8 mouse cellular contexts compared by ENCODE assay signal in the genomic region with DNA sequence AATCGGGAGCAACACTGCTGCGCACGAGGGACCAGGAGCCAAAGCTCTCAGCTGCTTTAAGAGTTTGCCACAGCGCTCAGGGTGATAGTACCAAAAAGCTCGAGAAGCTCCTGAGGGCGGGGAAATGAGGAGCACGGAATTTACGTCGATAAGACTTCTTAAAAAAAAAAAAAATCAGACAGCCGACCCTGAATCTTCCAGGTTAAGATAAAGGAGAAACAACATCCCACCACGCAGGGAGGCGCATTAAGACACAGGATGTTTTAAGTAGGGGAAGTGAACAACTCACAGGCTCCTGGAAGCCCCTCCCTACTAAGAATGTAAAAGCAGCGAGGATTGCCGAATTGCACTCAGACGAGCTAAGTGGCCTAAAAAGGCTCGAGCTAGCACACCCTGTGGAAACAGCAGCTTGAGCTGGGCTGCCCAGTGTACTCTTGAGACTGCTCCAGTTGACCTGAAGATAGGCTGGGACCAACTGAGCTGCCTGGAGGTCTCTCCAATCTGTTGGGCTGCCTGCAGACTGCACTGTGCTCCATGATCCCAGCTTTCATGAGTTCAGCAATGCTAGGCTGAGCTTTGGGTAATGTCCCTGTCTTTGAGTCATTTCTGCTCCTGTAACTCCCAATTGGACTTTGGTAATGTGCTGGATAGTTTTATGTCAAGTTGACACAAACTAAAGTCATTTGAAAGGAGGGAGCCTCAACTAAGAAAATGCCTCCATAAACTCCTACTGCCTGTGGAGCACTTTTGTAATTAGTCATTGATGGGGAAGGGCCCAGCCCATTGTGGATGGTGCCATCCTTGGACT. TPM values are rescaled to one million over a fixed set of nuclear protein-coding genes. Genes with fewer than 3 reads are reported as not detected.
DNase-seq lines count a peak whose midpoint lies in the region; ATAC-seq and TF ChIP-seq lines count a peak whose summit lies in the region.

No protein-coding gene starts in this region.

- no peak for TF ChIP-seq POLR2A in heart, adult 2 months (IDR thresholded peaks at IDR 0.05; ENCODE audit: insufficient read depth, low read depth, low read length)
- TF ChIP-seq POLR2A in myocyte (IDR thresholded peaks at IDR 0.05; ENCODE audit: insufficient read length, low read depth): no peak

- ATAC-seq in Patski: peak; percentile 4
- peak; percentile 18 for ATAC-seq in heart, embryonic 16.5 days (replicated peaks; ENCODE audit: extremely low read depth, insufficient read depth, low FRiP score)
- ATAC-seq in liver, embryonic 13.5 days (ENCODE audit: low read depth): peak; percentile 25; the same call in 1 of the 2 replicates

- POLR2A ChIA-PET in Patski (lab: Charles Lee): interaction anchor here (0.6 to 1.5 kb wide), 5 partner anchors 9 to 15 kb away, joined by 3 to 4 read pairs (median 4); partner anchors contain the start of gene Slc25a19

- H3ac ChIP-seq in myocyte (ENCODE audit: control insufficient read depth, insufficient read length): peak overlapping the region; percentile 1

- H3K36me3 ChIP-seq in heart, adult 2 months (ENCODE audit: control insufficient read depth, insufficient read depth, low read length): no peaks in the 10 kb centered on the region
- 0 out of 2 replicates have a peak, but pooled peaks cover 9% of the 10 kb centered on the region for H3K36me3 ChIP-seq in heart, embryonic 16.5 days (ENCODE audit: control insufficient read depth, insufficient read depth)
- peaks cover 43% of the 10 kb centered on the region for H3K36me3 ChIP-seq in liver, embryonic 13.5 days
- H3K36me3 ChIP-seq in myocyte (ENCODE audit: control insufficient read depth, insufficient read depth): no peaks in the 10 kb centered on the region

- peak overlapping the region; percentile 90 for H3K4me3 ChIP-seq in heart, adult 2 months
- H3K4me3 ChIP-seq in heart, embryonic 16.5 days (ENCODE audit: low read length): peak overlapping the region; percentile 83
- peak overlapping the region; percentile 77 for H3K4me3 ChIP-seq in liver, embryonic 13.5 days (replicated peaks)
- peak overlapping the region; percentile 68 for H3K4me3 ChIP-seq in myocyte

- no peak for TF ChIP-seq CTCF in heart, adult 2 months (IDR thresholded peaks at IDR 0.05)
- no peak for TF ChIP-seq CTCF in Patski (IDR thresholded peaks at IDR 0.05)

- DNase-seq in heart, adult 2 months: peak in 1 of 2 experiments; percentile 55
- DNase-seq in heart, adult 8-10 months (ENCODE audit: low spot score): no peak
- no peak for DNase-seq in Patski (ENCODE audit: low read depth, low spot score)
- peak; percentile 27 for DNase-seq in liver, embryonic 13.5 days
- DNase-seq in right cerebral cortex, adult 2 months (ENCODE audit: low spot score in 2 of 2): no peak
- DNase-seq in frontal cortex, postnatal 25 days (ENCODE audit: low spot score in 2 of 2): no peak

- WGBS in heart, adult 2 months: 2% methylated on average over 16 of the region's 16 CpGs
- WGBS in heart, embryonic 16.5 days: under 1% methylated on average over 16 of the region's 16 CpGs
- WGBS in liver, embryonic 13.5 days (ENCODE audit: insufficient replicate concordance): under 1% methylated on average over 16 of the region's 16 CpGs

- TF ChIP-seq EP300 in heart, adult 2 months (IDR thresholded peaks at IDR 0.05; ENCODE audit: insufficient read depth, low read depth, low read length): no peak

- no peaks in the 10 kb centered on the region for H3K9me3 ChIP-seq in heart, embryonic 16.5 days (replicated peaks; ENCODE audit: control insufficient read depth, low read length)
- no peaks in the 10 kb centered on the region for H3K9me3 ChIP-seq in liver, embryonic 13.5 days (replicated peaks)

- CTCF ChIA-PET in Patski (lab: Charles Lee): interaction anchor here (0.7 to 2.7 kb wide), 6 partner anchors 8 to 159 kb away, joined by 3 to 9 read pairs (median 6); no protein-coding TSS in a partner anchor

- peak overlapping the region; percentile 88 for H3K4me2 ChIP-seq in heart, embryonic 16.5 days (ENCODE audit: low read depth, low read length)
- H3K4me2 ChIP-seq in liver, embryonic 13.5 days: peak overlapping the region; percentile 93
- peak overlapping the region; percentile 83 for H3K4me2 ChIP-seq in myocyte (ENCODE audit: low read depth)

- no peaks in the 10 kb centered on the region for H3K27me3 ChIP-seq in heart, adult 2 months (ENCODE audit: control insufficient read depth, insufficient read depth, low read length)
- H3K27me3 ChIP-seq in Patski (no peaks in the 10 kb centered on the region), myocyte (ENCODE audit: control insufficient read depth, insufficient read depth, insufficient read length) (no peaks in the 10 kb centered on the region)
- H3K27me3 ChIP-seq in heart, embryonic 16.5 days (ENCODE audit: control insufficient read depth, insufficient read depth, low read length): no peaks in the 10 kb centered on the region
- H3K27me3 ChIP-seq in liver, embryonic 13.5 days: no peaks in the 10 kb centered on the region

- in situ Hi-C loops in Patski (cut with MboI; ENCODE audit: low pct_unique_long_range_greater_than_20kb): no loop called here

- peaks cover 5% of the 10 kb centered on the region for H3K4me1 ChIP-seq in heart, adult 2 months (ENCODE audit: control insufficient read depth, insufficient read depth, low read length)
- peaks cover 16% of the 10 kb centered on the region for H3K4me1 ChIP-seq in heart, embryonic 16.5 days (ENCODE audit: control insufficient read depth, insufficient read depth, low read length)
- peaks cover 54% of the 10 kb centered on the region for H3K4me1 ChIP-seq in liver, embryonic 13.5 days (replicated peaks)

- H3K9ac ChIP-seq in heart, adult 2 months (ENCODE audit: low read depth, low read length): peak overlapping the region; percentile 81
- peak overlapping the region; percentile 91 for H3K9ac ChIP-seq in heart, embryonic 16.5 days (ENCODE audit: low read length)
- H3K9ac ChIP-seq in liver, embryonic 13.5 days: peak overlapping the region; percentile 90

- no peaks in the 10 kb centered on the region for H3K79me2 ChIP-seq in heart, adult 2 months (replicated peaks; ENCODE audit: control insufficient read depth, insufficient read depth, low read length)
- H3K79me2 ChIP-seq in myocyte (ENCODE audit: control insufficient read depth, insufficient read depth): no peaks in the 10 kb centered on the region

- intact Hi-C loops in heart, adult 2 months (cut with DNase I): loop anchor here (5.0 kb wide), 1 partner anchor 121 kb away; the partner anchor contains the start of gene Nt5c

- peak overlapping the region; percentile 99 for H3K27ac ChIP-seq in heart, adult 2 months
- H3K27ac ChIP-seq in heart, embryonic 16.5 days (ENCODE audit: low read length): peak overlapping the region; percentile 98
- H3K27ac ChIP-seq in liver, embryonic 13.5 days: peak overlapping the region; percentile 98

TF ChIP-seq in myocyte, 11 proteins besides CTCF, POLR2A, EP300 and RAD21 (continues in another document):
- TF ChIP-seq POLR2AphosphoS2 (IDR thresholded peaks at IDR 0.05; ENCODE audit: insufficient read length, low read depth): no peak
- TF ChIP-seq TCF12 (IDR thresholded peaks at IDR 0.05; ENCODE audit: insufficient read depth, poor library complexity, severe bottlenecking): no peak
- no peak for TF ChIP-seq TCF3 (IDR thresholded peaks at IDR 0.05; ENCODE audit: insufficient read length, low read depth)
- no peak for TF ChIP-seq USF1 (IDR thresholded peaks at IDR 0.05; ENCODE audit: low read depth)
- TF ChIP-seq MYOD1 (IDR thresholded peaks at IDR 0.05; ENCODE audit: control insufficient read depth in 1 of 3, insufficient read length in 2 of 3, low read depth in 2 of 3): no peak
- TF ChIP-seq REST (IDR thresholded peaks at IDR 0.05; ENCODE audit: insufficient read depth, insufficient read length): no peak
- no peak for TF ChIP-seq MAX (IDR thresholded peaks at IDR 0.05; ENCODE audit: low read depth)
- no peak for TF ChIP-seq E2F4 (IDR thresholded peaks at IDR 0.05; ENCODE audit: insufficient read depth)

RNA-seq across cellular contexts. Expression of gene Mif4gd, which starts 0.6 kb away (rescaled TPM):
- total RNA-seq in heart, adult 2 months (2021): 10 to 100 TPM; 51.3 to 54.7 TPM
- polyA plus RNA-seq in heart, adult 2 months (2012; rRNA removed): 94.0 and 123 TPM in 2 replicates
- total RNA-seq in heart, adult 8-10 months (2022): 10 to 100 TPM; 40.8 to 52.0 (median 45.0) TPM
- 47.4 TPM for polyA plus RNA-seq in Patski (2021)
- 41.5 and 42.0 TPM in 2 replicates for polyA plus RNA-seq in heart, embryonic 16.5 days (2015; fragmentation: Nextera tagmentation; extraction: Ambion mirVana)
- 26.8 and 30.3 TPM in 2 replicates for polyA plus RNA-seq in liver, embryonic 13.5 days (2015; fragmentation: Nextera tagmentation; extraction: Ambion mirVana)
- polyA plus RNA-seq in myocyte (2012; fragmentation: generic; extraction: Trizol): 17.5 TPM

RNA-seq across cellular contexts. Expression of gene Gga3, which starts 9.5 kb away (rescaled TPM):
- 10 to 100 TPM; 16.5 to 20.3 TPM for total RNA-seq in heart, adult 2 months (2021)
- polyA plus RNA-seq in heart, adult 2 months (2012; rRNA removed): 15.4 and 17.1 TPM in 2 replicates
- total RNA-seq in heart, adult 8-10 months (2022): 10 to 100 TPM; 13.0 to 19.0 (median 15.8) TPM
- polyA plus RNA-seq in Patski (2021): 31.0 TPM
- polyA plus RNA-seq in heart, embryonic 16.5 days (2015; fragmentation: Nextera tagmentation; extraction: Ambion mirVana): 15.4 and 18.8 TPM in 2 replicates
- polyA plus RNA-seq in liver, embryonic 13.5 days (2015; fragmentation: Nextera tagmentation; extraction: Ambion mirVana): 8.5 and 10.5 TPM in 2 replicates
- 16.4 TPM for polyA plus RNA-seq in myocyte (2012; fragmentation: generic; extraction: Trizol)

RNA-seq across cellular contexts. Expression of gene Mrps7, which starts 9.6 kb away (rescaled TPM):
- 10 to 100 TPM; 74.6 to 80.1 TPM for total RNA-seq in heart, adult 2 months (2021)
- polyA plus RNA-seq in heart, adult 2 months (2012; rRNA removed): 33.9 and 40.2 TPM in 2 replicates
- total RNA-seq in heart, adult 8-10 months (2022): 100 to 1,000 TPM in 1 of 4 experiments, 10 to 100 TPM in 3; 80.5 to 101 (median 85.0) TPM
- polyA plus RNA-seq in Patski (2021): 69.9 TPM
- 84.4 and 86.2 TPM in 2 replicates for polyA plus RNA-seq in heart, embryonic 16.5 days (2015; fragmentation: Nextera tagmentation; extraction: Ambion mirVana)
- 71.5 and 77.4 TPM in 2 replicates for polyA plus RNA-seq in liver, embryonic 13.5 days (2015; fragmentation: Nextera tagmentation; extraction: Ambion mirVana)
- polyA plus RNA-seq in myocyte (2012; fragmentation: generic; extraction: Trizol): 61.5 TPM

RNA-seq across cellular contexts. Expression of gene Slc25a19, which starts 14.8 kb away (rescaled TPM):
- total RNA-seq in heart, adult 2 months (2021): 10 to 100 TPM; 32.9 to 40.7 TPM
- 97.1 and 106 TPM in 2 replicates for polyA plus RNA-seq in heart, adult 2 months (2012; rRNA removed)
- total RNA-seq in heart, adult 8-10 months (2022): 10 to 100 TPM; 31.4 to 40.9 (median 34.9) TPM
- 48.1 TPM for polyA plus RNA-seq in Patski (2021)
- 55.7 and 58.1 TPM in 2 replicates for polyA plus RNA-seq in heart, embryonic 16.5 days (2015; fragmentation: Nextera tagmentation; extraction: Ambion mirVana)
- 12.2 and 15.8 TPM in 2 replicates for polyA plus RNA-seq in liver, embryonic 13.5 days (2015; fragmentation: Nextera tagmentation; extraction: Ambion mirVana)
- polyA plus RNA-seq in myocyte (2012; fragmentation: generic; extraction: Trizol): 13.9 TPM

RNA-seq across cellular contexts. Expression of gene Nup85, which starts 49.1 kb away (rescaled TPM):
- 10 to 100 TPM; 19.8 to 20.2 TPM for total RNA-seq in heart, adult 2 months (2021)
- polyA plus RNA-seq in heart, adult 2 months (2012; rRNA removed): 28.0 and 44.1 TPM in 2 replicates
- 10 to 100 TPM; 15.7 to 24.4 (median 19.2) TPM for total RNA-seq in heart, adult 8-10 months (2022)
- polyA plus RNA-seq in Patski (2021) (78.9 TPM), myocyte (2012; fragmentation: generic; extraction: Trizol) (41.1 TPM)
- 107 and 117 TPM in 2 replicates for polyA plus RNA-seq in heart, embryonic 16.5 days (2015; fragmentation: Nextera tagmentation; extraction: Ambion mirVana)
- polyA plus RNA-seq in liver, embryonic 13.5 days (2015; fragmentation: Nextera tagmentation; extraction: Ambion mirVana): 158 and 175 TPM in 2 replicates
